Comparison of ENCODE assay signal across 8 mouse cellular contexts in genomic region chr11:44518281-44519095, GRCm38 (mm10). TPM values are rescaled to one million over a fixed set of nuclear protein-coding genes. Genes with fewer than 3 reads are reported as not detected.
DNase-seq lines count a peak whose midpoint lies in the region; ATAC-seq and TF ChIP-seq lines count a peak whose summit lies in the region.

Gene Rnf145, plus strand, starts transcription at chr11:44518964.

- TF ChIP-seq CTCF in G1E (IDR thresholded peaks at IDR 0.05; ENCODE audit: low read depth, low read length): no peak
- TF ChIP-seq CTCF in cerebellum, adult 2 months (IDR thresholded peaks at IDR 0.05; ENCODE audit: borderline replicate concordance, insufficient read depth, low read depth, low read length): no peak
- TF ChIP-seq CTCF in lung, embryonic 14.5 days (IDR thresholded peaks at IDR 0.05; ENCODE audit: low read depth): no peak

- ATAC-seq in G1E (ENCODE audit: extremely low read depth, insufficient number of reproducible peaks, low FRiP score, poor library complexity, severe bottlenecking): no peak
- ATAC-seq in lung, embryonic 14.5 days (ENCODE audit: insufficient read depth): peak; percentile 78

- peak within 1 kb of the TSS; percentile 91 for H3K27ac ChIP-seq in cerebellum, adult 2 months (ENCODE audit: insufficient read depth, low read length)
- H3K27ac ChIP-seq in lung, embryonic 14.5 days (ENCODE audit: low read depth): peak within 1 kb of the TSS; percentile 95

- no peaks in the 10 kb centered on the region for H3K9me3 ChIP-seq in G1E (replicated peaks)
- H3K9me3 ChIP-seq in lung, embryonic 14.5 days (ENCODE audit: low read depth, low read length): no peaks in the 10 kb centered on the region

- no peaks in the 10 kb centered on the region for H3K27me3 ChIP-seq in G1E (ENCODE audit: insufficient read depth, low read length)
- H3K27me3 ChIP-seq in cerebellum, adult 2 months (ENCODE audit: control insufficient read depth, insufficient read depth, low read length): no peaks in the 10 kb centered on the region
- H3K27me3 ChIP-seq in lung, embryonic 14.5 days (ENCODE audit: insufficient read depth, low read length): no peaks in the 10 kb centered on the region

- peaks cover 10% of the 10 kb centered on the region for H3K36me3 ChIP-seq in G1E (replicated peaks)
- H3K36me3 ChIP-seq in lung, embryonic 14.5 days (ENCODE audit: insufficient read depth): no peaks in the 10 kb centered on the region

- peak within 1 kb of the TSS; percentile 88 for H3K9ac ChIP-seq in lung, embryonic 14.5 days

- peak; percentile 20; the same call in 1 of the 2 replicates for TF ChIP-seq POLR2A in cerebellum, adult 2 months (IDR thresholded peaks at IDR 0.05; ENCODE audit: borderline replicate concordance, insufficient read depth, low read length)

- peaks cover 41% of the 10 kb centered on the region for H3K4me1 ChIP-seq in G1E (ENCODE audit: insufficient read depth, low read depth, low read length)
- peaks cover 2% of the 10 kb centered on the region; the same call in 1 of the 2 replicates for H3K4me1 ChIP-seq in cerebellum, adult 2 months (ENCODE audit: control insufficient read depth, insufficient read depth, low read length)
- peaks cover 10% of the 10 kb centered on the region; the same call in 1 of the 2 replicates for H3K4me1 ChIP-seq in lung, embryonic 14.5 days (ENCODE audit: insufficient read depth)

- H3K4me3 ChIP-seq in G1E (ENCODE audit: low read depth, low read length): peak within 1 kb of the TSS; percentile 98
- peak within 1 kb of the TSS; percentile 74 for H3K4me3 ChIP-seq in cerebellum, adult 2 months (replicated peaks; ENCODE audit: insufficient read depth, low read depth, low read length)
- H3K4me3 ChIP-seq in lung, embryonic 14.5 days (ENCODE audit: low read depth, low read length): peak within 1 kb of the TSS; percentile 94

- under 1% methylated on average over 70 of the region's 70 CpGs for WGBS in cerebellum, adult 2 months
- WGBS in lung, embryonic 14.5 days: under 1% methylated on average over 62 of the region's 70 CpGs

- DNase-seq in G1E (ENCODE audit: low spot score): peak; percentile 76
- DNase-seq in cerebellum, adult 2 months: peak; percentile 82 to 87
- DNase-seq in forelimb bud, embryonic 11.5 days (ENCODE audit: low read depth, low spot score): peak; percentile 57
- peak; percentile 70 for DNase-seq in heart, postnatal 4 days
- DNase-seq in layer of hippocampus, adult 8-10 months (ENCODE audit: low spot score in 2 of 2): peak; percentile 66 to 78
- peak; percentile 88 for DNase-seq in lung, embryonic 14.5 days
- DNase-seq in ovary, postnatal 10 days (ENCODE audit: low spot score): peak; percentile 45
- DNase-seq in thymus, postnatal 14 days: peak; percentile 80

- peak within 1 kb of the TSS; percentile 86 for H3K4me2 ChIP-seq in lung, embryonic 14.5 days

RNA-seq across cellular contexts. Expression of gene Rnf145, which starts in this region (rescaled TPM):
- total RNA-seq in G1E (2014; fragmentation: Nextera tagmentation) (36.8 and 53.4 TPM in 2 replicates), G1E (2017) (113 and 120 TPM in 2 replicates)
- polyA plus RNA-seq in G1E (2012): 66.7 and 98.7 TPM in 2 replicates
- polyA plus RNA-seq in cerebellum, adult 2 months (2012; rRNA removed): 94.2 and 94.6 TPM in 2 replicates
- total RNA-seq in heart, postnatal 4 days (2021): 10 to 100 TPM; 30.0 TPM
- 100 to 1,000 TPM in 1 of 4 experiments, 10 to 100 TPM in 3; 77.6 to 108 (median 86.9) TPM for total RNA-seq in layer of hippocampus, adult 8-10 months (2022)
- polyA plus RNA-seq in lung, embryonic 14.5 days (2014; fragmentation: Nextera tagmentation; extraction: Ambion mirVana): 85.7 and 89.5 TPM in 2 replicates
